Mouse (Mus musculus): Measurements from ENCODE around the gene Mus81. TPM values are rescaled to one million over a fixed set of nuclear protein-coding genes. Genes with fewer than 3 reads are reported as not detected.

Gene Mus81
- polyA plus RNA-seq, 1 experiment: 41.5 TPM

GRCm38 (mm10) chr19:5461411-5461810, 26.8 kb downstream of the Mus81 start:
- Histone ChIP-seq H3K4me3 (ENCODE audit: extremely low read depth, insufficient read depth, insufficient read length) (no peak overlapping the region), H3K4me1 (ENCODE audit: control insufficient read depth, insufficient read depth, insufficient read length) (peaks cover 10% of the 10 kb centered on the region), H3K27me3 (ENCODE audit: control insufficient read depth, insufficient read depth, low read length) (no peaks in the 10 kb centered on the region), H3K27ac (ENCODE audit: insufficient read depth, low read length) (no peak overlapping the region), H3K36me3 (ENCODE audit: control insufficient read depth, insufficient read depth, low read length) (peaks cover 14% of the 10 kb centered on the region)
- TF ChIP-seq CTCF (IDR thresholded peaks at IDR 0.05; ENCODE audit: extremely low read depth, insufficient read depth, insufficient read length, insufficient replicate concordance) (no peak), POLR2A (IDR thresholded peaks at IDR 0.05; ENCODE audit: low read depth, low read length) (no peak)
- WGBS: 81% methylated on average over 6 of the region's 6 CpGs
- no peak for DNase-seq (ENCODE audit: low read depth in 1 of 2, low spot score in 2 of 2)

DNA sequence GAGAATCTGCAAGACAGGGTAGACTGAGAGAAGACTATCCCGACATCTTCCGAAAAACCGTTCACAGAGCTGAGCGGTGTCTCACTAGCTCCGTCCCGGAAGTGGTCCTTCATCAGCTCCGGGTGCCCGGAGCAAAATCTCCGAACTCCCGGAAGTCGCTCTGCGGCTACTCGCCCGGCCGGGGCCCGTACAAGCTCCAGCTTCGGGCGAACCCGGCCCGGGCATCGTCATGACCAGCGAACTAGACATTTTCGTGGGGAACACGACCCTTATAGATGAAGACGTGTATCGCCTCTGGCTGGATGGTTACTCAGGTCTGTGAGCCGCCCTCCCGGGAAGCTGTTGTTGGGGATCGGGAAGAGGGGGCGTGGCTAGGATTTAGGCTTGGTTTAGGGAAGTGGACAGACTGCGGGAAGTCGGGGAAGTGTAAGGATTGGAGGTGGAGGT, 27.7 kb downstream of the Mus81 start, which contains the start of gene Fibp:
Fibp (plus strand) TSS at position 151 of the 447 bp plus-strand sequence.
- Histone ChIP-seq H3K4me1 (ENCODE audit: control insufficient read depth, insufficient read depth, insufficient read length) (peaks cover 14% of the 10 kb centered on the region), H3K36me3 (ENCODE audit: control insufficient read depth, insufficient read depth, low read length) (peaks cover 12% of the 10 kb centered on the region), H3K4me3 (ENCODE audit: extremely low read depth, insufficient read depth, insufficient read length) (peak within 1 kb of the TSS; percentile 76), H3K27ac (ENCODE audit: insufficient read depth, low read length) (peak within 1 kb of the TSS; percentile 53), H3K27me3 (ENCODE audit: control insufficient read depth, insufficient read depth, low read length) (no peaks in the 10 kb centered on the region)
- WGBS: under 1% methylated on average over 32 of the region's 32 CpGs
- no peak for TF ChIP-seq CTCF (IDR thresholded peaks at IDR 0.05; ENCODE audit: extremely low read depth, insufficient read depth, insufficient read length, insufficient replicate concordance)
- TF ChIP-seq POLR2A (IDR thresholded peaks at IDR 0.05; ENCODE audit: low read depth, low read length): peak; percentile 36; the same call in 1 of the 2 replicates
- DNase-seq (ENCODE audit: low read depth in 1 of 2, low spot score in 2 of 2): peak; percentile 75 to 84

GRCm38 (mm10) chr19:5459896-5460295, 28.3 kb downstream of the Mus81 start:
- Histone ChIP-seq H3K36me3 (ENCODE audit: control insufficient read depth, insufficient read depth, low read length) (peaks cover 10% of the 10 kb centered on the region), H3K4me3 (ENCODE audit: extremely low read depth, insufficient read depth, insufficient read length) (no peak overlapping the region), H3K27me3 (ENCODE audit: control insufficient read depth, insufficient read depth, low read length) (no peaks in the 10 kb centered on the region), H3K27ac (ENCODE audit: insufficient read depth, low read length) (no peak overlapping the region), H3K4me1 (ENCODE audit: control insufficient read depth, insufficient read depth, insufficient read length) (peaks cover 14% of the 10 kb centered on the region)
- WGBS: 29% methylated on average over 3 of the region's 3 CpGs
- DNase-seq (ENCODE audit: low read depth in 1 of 2, low spot score in 2 of 2): no peak
- no peak for TF ChIP-seq POLR2A (IDR thresholded peaks at IDR 0.05; ENCODE audit: low read depth, low read length)
- TF ChIP-seq CTCF (IDR thresholded peaks at IDR 0.05; ENCODE audit: extremely low read depth, insufficient read depth, insufficient read length, insufficient replicate concordance): no peak

- no peak for DNase-seq (ENCODE audit: low read depth in 1 of 2, low spot score in 2 of 2)
- peaks cover 5% of the 10 kb centered on the region for H3K36me3 ChIP-seq (ENCODE audit: control insufficient read depth, insufficient read depth, low read length)
- no peak overlapping the region for H3K4me3 ChIP-seq (ENCODE audit: extremely low read depth, insufficient read depth, insufficient read length)
- TF ChIP-seq POLR2A (IDR thresholded peaks at IDR 0.05; ENCODE audit: low read depth, low read length) (no peak), CTCF (IDR thresholded peaks at IDR 0.05; ENCODE audit: extremely low read depth, insufficient read depth, insufficient read length, insufficient replicate concordance) (no peak)
- WGBS: 77% methylated on average over 7 of the region's 7 CpGs
- H3K27ac ChIP-seq (ENCODE audit: insufficient read depth, low read length): no peak overlapping the region
- H3K4me1 ChIP-seq (ENCODE audit: control insufficient read depth, insufficient read depth, insufficient read length): peaks cover 14% of the 10 kb centered on the region
- H3K27me3 ChIP-seq (ENCODE audit: control insufficient read depth, insufficient read depth, low read length): no peaks in the 10 kb centered on the region
Observed at GRCm38 (mm10) chr19:5459019-5459418, 29.2 kb downstream of the Mus81 start.

DNA sequence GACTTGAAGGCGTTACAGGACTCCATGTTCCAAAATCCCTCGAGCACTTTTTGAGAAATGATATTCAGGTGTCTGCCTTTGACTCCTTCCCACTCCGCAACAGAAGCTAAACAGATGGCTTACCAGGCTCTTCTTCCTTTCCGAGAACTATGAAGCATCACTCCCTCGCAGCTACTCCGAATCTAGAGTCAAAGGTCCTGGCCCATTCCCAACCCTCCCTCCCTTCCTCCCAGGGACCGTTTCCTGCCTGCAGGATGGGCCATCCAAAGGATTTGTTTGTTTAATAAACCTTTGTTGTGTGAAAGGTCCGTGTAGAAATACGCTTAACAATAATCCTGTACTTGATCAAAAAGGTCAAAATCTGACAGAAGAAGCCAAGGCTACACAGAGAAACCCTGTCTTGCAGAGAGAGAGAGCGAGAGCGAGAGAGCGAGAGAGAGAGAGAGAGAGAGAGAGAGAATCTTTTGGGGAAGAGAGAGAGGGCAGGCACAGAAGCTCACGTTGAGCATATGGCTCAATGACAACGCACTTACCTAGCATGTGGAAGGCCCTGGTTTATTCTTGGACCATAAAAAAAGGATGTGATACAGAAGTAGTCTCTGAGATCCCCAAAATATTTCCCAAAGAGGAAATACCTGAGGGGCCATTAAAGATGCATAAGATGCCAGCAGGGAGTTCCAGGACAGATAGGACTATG, 30.3 kb downstream of the Mus81 start, which contains the start of gene Ccdc85b:
Ccdc85b (minus strand) TSS at position 149 of the 697 bp plus-strand sequence.
- no peak for DNase-seq (ENCODE audit: low read depth in 1 of 2, low spot score in 2 of 2)
- peaks cover 14% of the 10 kb centered on the region for H3K4me1 ChIP-seq (ENCODE audit: control insufficient read depth, insufficient read depth, insufficient read length)
- peak within 1 kb of the TSS; percentile 95 for H3K27ac ChIP-seq (ENCODE audit: insufficient read depth, low read length)

GRCm38 (mm10) chr19:5456922-5457745, 31.1 kb downstream of the Mus81 start:
- TF ChIP-seq CTCF (IDR thresholded peaks at IDR 0.05; ENCODE audit: extremely low read depth, insufficient read depth, insufficient read length, insufficient replicate concordance): no peak
- TF ChIP-seq POLR2A (IDR thresholded peaks at IDR 0.05; ENCODE audit: low read depth, low read length): peak; percentile 75
- Histone ChIP-seq H3K4me3 (ENCODE audit: extremely low read depth, insufficient read depth, insufficient read length) (peak overlapping the region; percentile 98), H3K36me3 (ENCODE audit: control insufficient read depth, insufficient read depth, low read length) (no peaks in the 10 kb centered on the region; the same call in 1 of the 2 replicates), H3K27me3 (ENCODE audit: control insufficient read depth, insufficient read depth, low read length) (no peaks in the 10 kb centered on the region), H3K27ac (ENCODE audit: insufficient read depth, low read length) (peak overlapping the region; percentile 95), H3K4me1 (ENCODE audit: control insufficient read depth, insufficient read depth, insufficient read length) (peaks cover 14% of the 10 kb centered on the region)
- DNase-seq (ENCODE audit: low read depth in 1 of 2, low spot score in 2 of 2): peak; percentile 78 to 92
- under 1% methylated on average over 68 of the region's 70 CpGs for WGBS

More for the DNA sequence above, 30.3 kb downstream of the Mus81 start, which contains the start of gene Ccdc85b:
- TF ChIP-seq CTCF (IDR thresholded peaks at IDR 0.05; ENCODE audit: extremely low read depth, insufficient read depth, insufficient read length, insufficient replicate concordance) (no peak), POLR2A (IDR thresholded peaks at IDR 0.05; ENCODE audit: low read depth, low read length) (no peak)
- Histone ChIP-seq H3K4me3 (ENCODE audit: extremely low read depth, insufficient read depth, insufficient read length) (peak within 1 kb of the TSS; percentile 98), H3K27me3 (ENCODE audit: control insufficient read depth, insufficient read depth, low read length) (no peaks in the 10 kb centered on the region), H3K36me3 (ENCODE audit: control insufficient read depth, insufficient read depth, low read length) (peaks cover 2% of the 10 kb centered on the region)
- 7% methylated on average over 14 of the region's 14 CpGs for WGBS
